Mouse (Mus musculus) kidney, embryonic 14.5 days (tissue): Measurements from ENCODE around the gene Ehd3. TPM values are rescaled to one million over a fixed set of nuclear protein-coding genes. Genes with fewer than 3 reads are reported as not detected.
A peak's percentile ranks its signal among the peaks of the same experiment; 100 is the strongest.

Experiments
- ATAC-seq: fragments of 200-750 bp; cut with Nextera tagmentation; 2 replicates; pipeline ENCODE4 v1.8.0; 2017; ENCODE audit warnings: moderate number of reproducible peaks, mild to moderate bottlenecking, moderate TSS enrichment, moderate library complexity; ENCODE audit not compliant: low FRiP score, low TSS enrichment
- H3K27ac ChIP-seq: fragments of 300-500 bp; sonication (generic); 2 replicates; pipeline ENCODE4 v1.5.1; 2014; ENCODE audit warnings: low read depth, mild to moderate bottlenecking, low read length, moderate library complexity, mixed read lengths
- H3K27me3 ChIP-seq: fragments of 300-500 bp; sonication (generic); 2 replicates; pipeline ENCODE4 v1.6.1; 2014; ENCODE audit warnings: mild to moderate bottlenecking, low read length; ENCODE audit not compliant: control insufficient read depth, insufficient read depth
- H3K36me3 ChIP-seq: fragments of 300-500 bp; sonication (generic); 2 replicates; pipeline ENCODE4 v1.6.1; 2014; ENCODE audit warnings: low read length, mixed read lengths; ENCODE audit not compliant: control insufficient read depth, insufficient read depth
- H3K4me1 ChIP-seq: fragments of 300-500 bp; sonication (generic); 2 replicates; pipeline ENCODE4 v1.6.1; 2014; ENCODE audit warnings: low read length, mixed read lengths; ENCODE audit not compliant: control insufficient read depth, insufficient read depth
- H3K4me2 ChIP-seq: fragments of 300-500 bp; sonication (generic); replicated peaks from 2 replicates; pipeline ENCODE4 v1.6.1; 2014; ENCODE audit warnings: low read depth, mild to moderate bottlenecking, low read length
- H3K4me3 ChIP-seq: fragments of 300-500 bp; sonication (generic); 2 replicates; pipeline ENCODE4 v1.5.1; 2014; ENCODE audit warnings: mild to moderate bottlenecking, low read length
- H3K9ac ChIP-seq: fragments of 300-500 bp; sonication (generic); 2 replicates; pipeline ENCODE4 v1.6.1; 2014; ENCODE audit warnings: low read depth, mild to moderate bottlenecking, low read length, moderate library complexity
- H3K9me3 ChIP-seq: fragments of 300-500 bp; sonication (generic); 2 replicates; pipeline ENCODE4 v1.6.1; 2016; ENCODE audit warnings: low read length; ENCODE audit not compliant: control insufficient read depth
- WGBS: fragments of 180-500 bp; shearing (Covaris S2); extraction: QIAGEN DNeasy Blood & Tissue Kit; methylation state at CpG from one replicate; pipeline ENCODE4 v1.1.7; 2014; 5-methylcytosine and 5-hydroxymethylcytosine counted together
- polyA plus RNA-seq: library from polyadenylated mRNA; unstranded; fragments of >200 nt; fragmentation: Nextera tagmentation; extraction: Ambion mirVana; gene quantifications from 2 replicates; pipeline ENCODE4 v1.2.1, GENCODE M21; 2014

The Ehd3 gene
- 9.4 and 11.4 TPM in 2 replicates for polyA plus RNA-seq

DNA sequence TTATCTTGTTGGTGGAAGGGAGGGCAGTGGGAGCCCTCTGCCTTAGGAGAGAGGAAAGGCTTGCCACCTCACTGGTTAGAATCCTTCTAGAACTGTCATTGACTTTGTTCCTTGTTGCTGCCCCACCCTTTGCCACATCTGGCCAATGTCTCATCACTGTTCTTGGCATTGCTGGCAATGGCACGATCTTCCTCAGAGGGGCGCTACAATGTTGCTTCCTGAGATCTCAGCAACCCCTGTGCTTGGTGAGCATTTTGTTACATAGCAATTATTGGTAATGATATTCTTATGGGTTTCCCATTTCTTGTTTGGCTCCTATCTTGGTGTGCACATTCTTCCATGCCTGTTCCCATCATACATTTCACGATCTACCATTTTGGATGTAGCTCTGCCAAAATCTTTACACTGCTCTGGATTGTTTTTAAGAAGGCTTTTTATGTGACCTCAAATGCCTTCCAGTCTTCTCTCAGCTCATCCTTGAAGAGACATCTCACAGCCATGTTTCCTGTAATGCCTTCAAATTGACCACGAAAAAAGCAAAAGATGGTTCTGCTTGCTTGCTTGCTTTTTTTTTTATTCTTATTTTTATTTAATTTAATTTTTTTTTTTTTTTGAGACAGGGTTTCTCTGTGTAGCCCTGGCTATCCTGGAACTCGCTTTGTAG is at the start of gene Ehd3:
Gene Ehd3 (plus strand): TSS at position 614 of the 664 bp plus-strand sequence.
- Histone ChIP-seq H3K4me2 (peak within 1 kb of the TSS; percentile 89), H3K27ac (no peak within 1 kb of the TSS), H3K36me3 (no peaks in the 10 kb centered on the region), H3K4me1 (peaks cover 3% of the 10 kb centered on the region; the same call in 1 of the 2 replicates), H3K27me3 (no peaks in the 10 kb centered on the region), H3K9me3 (no peaks in the 10 kb centered on the region), H3K9ac (peak within 1 kb of the TSS; percentile 68), H3K4me3 (peak within 1 kb of the TSS; percentile 63)
- no peak for ATAC-seq
- 93% methylated on average over 5 of the region's 5 CpGs for WGBS

DNA sequence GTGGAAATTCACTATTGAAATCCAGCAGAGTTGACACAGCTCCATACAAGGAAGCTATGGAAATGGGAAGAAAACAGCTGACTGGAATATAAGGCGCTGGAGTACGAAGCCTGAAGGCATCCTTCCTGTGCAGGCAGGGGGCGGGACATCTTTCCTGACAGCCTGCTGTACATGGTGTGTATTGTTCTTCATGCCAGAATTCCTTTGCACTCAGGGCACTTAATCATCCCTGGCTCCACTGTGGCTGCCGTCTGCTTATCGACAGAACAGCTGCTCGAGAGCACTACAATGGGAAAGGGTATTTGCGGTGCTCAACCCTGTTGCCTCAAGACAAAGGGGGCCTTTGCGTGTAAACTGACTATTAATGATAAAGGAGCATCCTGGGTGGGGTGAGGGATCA is 33.0 kb upstream of the Ehd3 start:
- Histone ChIP-seq H3K27me3 (no peaks in the 10 kb centered on the region), H3K27ac (no peak overlapping the region), H3K36me3 (no peaks in the 10 kb centered on the region), H3K4me2 (no peak overlapping the region), H3K9ac (no peak overlapping the region), H3K4me1 (no peaks in the 10 kb centered on the region), H3K9me3 (no peaks in the 10 kb centered on the region), H3K4me3 (no peak overlapping the region)
- peak; percentile 62; the same call in 1 of the 2 replicates for ATAC-seq
- whole genome bisulfite sequencing = 36% methylated on average over 8 of the region's 8 CpGs

DNA sequence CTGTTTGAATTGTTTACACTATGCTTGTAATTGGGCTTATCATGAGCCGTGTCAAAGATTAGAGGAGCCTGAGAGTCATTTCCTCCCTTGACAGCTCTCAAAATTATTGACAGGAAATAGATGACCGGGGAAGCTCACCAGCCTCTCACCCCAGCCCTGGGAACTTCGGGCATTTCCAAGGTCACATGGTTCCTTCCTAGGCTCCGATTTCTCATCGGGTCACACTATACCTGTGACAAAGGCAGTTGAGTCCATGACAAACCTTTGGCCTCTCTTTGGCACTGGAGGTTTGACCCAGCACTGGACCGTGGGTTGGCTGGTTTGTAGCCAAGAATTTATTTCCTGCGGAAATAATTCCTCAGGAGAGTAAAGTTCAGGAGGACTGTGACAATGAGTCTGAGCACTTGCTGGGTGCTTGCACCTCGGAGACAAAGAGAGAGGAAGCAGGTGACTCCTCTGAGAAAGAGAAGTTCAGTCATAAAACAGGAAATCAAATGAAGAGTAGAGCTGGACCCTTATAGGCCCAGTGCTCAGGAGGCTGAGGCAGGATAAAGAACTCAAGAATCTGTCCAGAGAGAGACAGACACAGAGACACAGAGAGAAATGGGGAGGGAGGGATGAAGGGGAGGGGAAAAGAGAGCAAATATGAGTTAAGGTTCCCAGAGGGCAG is 17.2 kb upstream of the Ehd3 start:
- H3K27ac ChIP-seq = no peak overlapping the region
- H3K4me3 ChIP-seq = no peak overlapping the region
- 53% methylated on average over 8 of the region's 8 CpGs for WGBS
- H3K4me2 ChIP-seq = no peak overlapping the region
- H3K4me1 ChIP-seq = no peaks in the 10 kb centered on the region
- no peaks in the 10 kb centered on the region for H3K9me3 ChIP-seq
- no peak for ATAC-seq
- no peak overlapping the region for H3K9ac ChIP-seq
- H3K36me3 ChIP-seq = no peaks in the 10 kb centered on the region
- H3K27me3 ChIP-seq = no peaks in the 10 kb centered on the region

GRCm38 (mm10) chr17:73790284-73791020 is 13.5 kb upstream of the Ehd3 start:
- H3K27me3 ChIP-seq = no peaks in the 10 kb centered on the region
- H3K9me3 ChIP-seq = no peaks in the 10 kb centered on the region
- H3K9ac ChIP-seq = no peak overlapping the region
- no peak overlapping the region for H3K27ac ChIP-seq
- H3K4me2 ChIP-seq = no peak overlapping the region
- no peaks in the 10 kb centered on the region for H3K4me1 ChIP-seq
- H3K36me3 ChIP-seq = no peaks in the 10 kb centered on the region
- WGBS = 49% methylated on average over 12 of the region's 12 CpGs
- no peak for ATAC-seq
- H3K4me3 ChIP-seq = no peak overlapping the region

DNA sequence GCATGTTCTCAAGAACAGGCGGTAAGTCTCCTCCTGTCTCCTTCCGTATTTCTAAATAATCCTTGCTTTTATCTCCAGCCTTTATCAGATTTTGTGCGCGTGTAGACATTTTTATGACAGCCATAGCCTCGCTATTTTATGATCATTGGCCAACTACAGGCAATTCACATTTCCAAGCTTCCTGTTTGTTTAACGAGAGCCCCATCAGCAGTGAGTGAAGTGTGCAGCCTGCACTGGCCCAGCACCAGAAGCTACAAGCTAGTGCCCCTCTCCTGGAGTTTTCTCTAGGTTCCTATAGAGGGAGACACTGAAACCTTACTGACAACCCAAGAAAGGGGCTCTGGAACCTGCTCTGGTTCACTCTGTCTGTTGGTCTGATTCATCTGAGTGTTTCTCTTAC is 7.1 kb upstream of the Ehd3 start:
- no peak overlapping the region for H3K27ac ChIP-seq
- H3K9ac ChIP-seq = no peak overlapping the region
- no peaks in the 10 kb centered on the region for H3K4me1 ChIP-seq
- H3K9me3 ChIP-seq = no peaks in the 10 kb centered on the region
- WGBS = 35% methylated on average over 6 of the region's 6 CpGs
- no peak for ATAC-seq
- H3K4me3 ChIP-seq = no peak overlapping the region
- H3K36me3 ChIP-seq = no peaks in the 10 kb centered on the region
- H3K4me2 ChIP-seq = no peak overlapping the region
- H3K27me3 ChIP-seq = no peaks in the 10 kb centered on the region

GRCm38 (mm10) chr17:73797706-73798105 is 6.2 kb upstream of the Ehd3 start:
- Histone ChIP-seq H3K4me1 (no peaks in the 10 kb centered on the region), H3K27ac (no peak overlapping the region), H3K4me3 (no peak overlapping the region), H3K9me3 (no peaks in the 10 kb centered on the region), H3K9ac (no peak overlapping the region), H3K36me3 (no peaks in the 10 kb centered on the region), H3K4me2 (no peak overlapping the region), H3K27me3 (no peaks in the 10 kb centered on the region)
- no peak for ATAC-seq
- WGBS = 88% methylated on average over 4 of the region's 4 CpGs

GRCm38 (mm10) chr17:73804592-73805271 is 798 bp downstream of the Ehd3 start:
- WGBS = under 1% methylated on average over 45 of the region's 45 CpGs
- Histone ChIP-seq H3K4me1 (peaks cover 3% of the 10 kb centered on the region; the same call in 1 of the 2 replicates), H3K36me3 (no peaks in the 10 kb centered on the region), H3K27me3 (no peaks in the 10 kb centered on the region), H3K4me3 (peak overlapping the region; percentile 63), H3K4me2 (peak overlapping the region; percentile 89), H3K27ac (no peak overlapping the region), H3K9me3 (no peaks in the 10 kb centered on the region), H3K9ac (peak overlapping the region; percentile 68)
- ATAC-seq = peak; percentile 96

GRCm38 (mm10) chr17:73806331-73806730 is 2.4 kb downstream of the Ehd3 start:
- H3K36me3 ChIP-seq = no peaks in the 10 kb centered on the region
- H3K27ac ChIP-seq = no peak overlapping the region
- 74% methylated on average over 6 of the region's 6 CpGs for WGBS
- ATAC-seq = no peak
- no peak overlapping the region for H3K4me2 ChIP-seq
- H3K9me3 ChIP-seq = no peaks in the 10 kb centered on the region
- no peak overlapping the region for H3K9ac ChIP-seq
- peaks cover 3% of the 10 kb centered on the region; the same call in 1 of the 2 replicates for H3K4me1 ChIP-seq
- no peaks in the 10 kb centered on the region for H3K27me3 ChIP-seq
- H3K4me3 ChIP-seq = no peak overlapping the region
